Mouse (Mus musculus): ENCODE measurements around the gene Gtf2ird1. TPM values are rescaled to one million over a fixed set of nuclear protein-coding genes. Genes with fewer than 3 reads are reported as not detected.

Gtf2ird1 gene
- polyA plus RNA-seq, 1 experiment from 2014 or later = 85.9 TPM

- Histone ChIP-seq H3K4me1 (replicated peaks; ENCODE audit: control insufficient read depth, insufficient read depth, low read length) (no peaks in the 10 kb centered on the region), H3K9ac (ENCODE audit: low read length) (no peak overlapping the region), H3K36me3 (ENCODE audit: control insufficient read depth, insufficient read depth, low read length) (peaks cover 85% of the 10 kb centered on the region), H3K27ac (ENCODE audit: low read depth) (no peak overlapping the region), H3K4me2 (ENCODE audit: low read length) (no peak overlapping the region), H3K4me3 (ENCODE audit: low read depth, low read length) (no peak overlapping the region), H3K27me3 (replicated peaks; ENCODE audit: control insufficient read depth, insufficient read depth, low read length) (no peaks in the 10 kb centered on the region), H3K9me3 (ENCODE audit: control insufficient read depth, low read length) (no peaks in the 10 kb centered on the region)
- ATAC-seq (replicated peaks; ENCODE audit: low FRiP score, low TSS enrichment, low read depth) = peak; percentile 38; the same call in 1 of the 2 replicates
- DNase-seq (ENCODE audit: low spot score) = no peak
- WGBS = 96% methylated on average over 6 of the region's 6 CpGs
These were observed 46.8 kb downstream of the Gtf2ird1 start for GRCm38 (mm10) chr5:134409606-134410306.

- H3K27ac ChIP-seq (ENCODE audit: low read depth) = no peak overlapping the region
- ATAC-seq (replicated peaks; ENCODE audit: low FRiP score, low TSS enrichment, low read depth) = no peak
- no peaks in the 10 kb centered on the region for H3K4me1 ChIP-seq (replicated peaks; ENCODE audit: control insufficient read depth, insufficient read depth, low read length)
- H3K4me3 ChIP-seq (ENCODE audit: low read depth, low read length) = no peak overlapping the region
- H3K27me3 ChIP-seq (replicated peaks; ENCODE audit: control insufficient read depth, insufficient read depth, low read length) = no peaks in the 10 kb centered on the region
- no peaks in the 10 kb centered on the region for H3K9me3 ChIP-seq (ENCODE audit: control insufficient read depth, low read length)
- no peak overlapping the region for H3K9ac ChIP-seq (ENCODE audit: low read length)
- H3K4me2 ChIP-seq (ENCODE audit: low read length) = no peak overlapping the region
- H3K36me3 ChIP-seq (ENCODE audit: control insufficient read depth, insufficient read depth, low read length) = peaks cover 90% of the 10 kb centered on the region
- no peak for DNase-seq (ENCODE audit: low spot score)
- 82% methylated on average over 5 of the region's 5 CpGs for WGBS
These were observed 48.4 kb downstream of the Gtf2ird1 start for GRCm38 (mm10) chr5:134408119-134408518.

GRCm38 (mm10) chr5:134401841-134402240 is 54.7 kb downstream of the Gtf2ird1 start:
- Histone ChIP-seq H3K9ac (ENCODE audit: low read length) (no peak overlapping the region), H3K4me2 (ENCODE audit: low read length) (no peak overlapping the region), H3K36me3 (ENCODE audit: control insufficient read depth, insufficient read depth, low read length) (peaks cover 94% of the 10 kb centered on the region), H3K4me1 (replicated peaks; ENCODE audit: control insufficient read depth, insufficient read depth, low read length) (no peaks in the 10 kb centered on the region), H3K9me3 (ENCODE audit: control insufficient read depth, low read length) (no peaks in the 10 kb centered on the region), H3K27ac (ENCODE audit: low read depth) (no peak overlapping the region), H3K4me3 (ENCODE audit: low read depth, low read length) (no peak overlapping the region), H3K27me3 (replicated peaks; ENCODE audit: control insufficient read depth, insufficient read depth, low read length) (no peaks in the 10 kb centered on the region)
- WGBS = 97% methylated on average over 18 of the region's 18 CpGs
- no peak for ATAC-seq (replicated peaks; ENCODE audit: low FRiP score, low TSS enrichment, low read depth)
- DNase-seq (ENCODE audit: low spot score) = no peak

- Histone ChIP-seq H3K27me3 (replicated peaks; ENCODE audit: control insufficient read depth, insufficient read depth, low read length) (no peaks in the 10 kb centered on the region), H3K9me3 (ENCODE audit: control insufficient read depth, low read length) (no peaks in the 10 kb centered on the region), H3K4me3 (ENCODE audit: low read depth, low read length) (no peak overlapping the region), H3K4me2 (ENCODE audit: low read length) (no peak overlapping the region), H3K4me1 (replicated peaks; ENCODE audit: control insufficient read depth, insufficient read depth, low read length) (0 out of 2 replicates have a peak, but pooled peaks cover 5% of the 10 kb centered on the region), H3K36me3 (ENCODE audit: control insufficient read depth, insufficient read depth, low read length) (peaks cover 90% of the 10 kb centered on the region), H3K27ac (ENCODE audit: low read depth) (no peak overlapping the region), H3K9ac (ENCODE audit: low read length) (no peak overlapping the region)
- WGBS = 71% methylated on average over 15 of the region's 15 CpGs
- ATAC-seq (replicated peaks; ENCODE audit: low FRiP score, low TSS enrichment, low read depth) (peak; percentile 51), DNase-seq (ENCODE audit: low spot score) (peak; percentile 63)
These were observed 58.9 kb downstream of the Gtf2ird1 start for GRCm38 (mm10) chr5:134397434-134398163.

- H3K4me1 ChIP-seq (replicated peaks; ENCODE audit: control insufficient read depth, insufficient read depth, low read length) = 0 out of 2 replicates have a peak, but pooled peaks cover 5% of the 10 kb centered on the region
- H3K4me3 ChIP-seq (ENCODE audit: low read depth, low read length) = no peak overlapping the region
- 80% methylated on average over 9 of the region's 9 CpGs for WGBS
- no peak for DNase-seq (ENCODE audit: low spot score)
- H3K9ac ChIP-seq (ENCODE audit: low read length) = no peak overlapping the region
- H3K4me2 ChIP-seq (ENCODE audit: low read length) = no peak overlapping the region
- no peaks in the 10 kb centered on the region for H3K9me3 ChIP-seq (ENCODE audit: control insufficient read depth, low read length)
- H3K27ac ChIP-seq (ENCODE audit: low read depth) = no peak overlapping the region
- H3K27me3 ChIP-seq (replicated peaks; ENCODE audit: control insufficient read depth, insufficient read depth, low read length) = no peaks in the 10 kb centered on the region
- ATAC-seq (replicated peaks; ENCODE audit: low FRiP score, low TSS enrichment, low read depth) = no peak
- peaks cover 88% of the 10 kb centered on the region for H3K36me3 ChIP-seq (ENCODE audit: control insufficient read depth, insufficient read depth, low read length)
These were observed 60.0 kb downstream of the Gtf2ird1 start for GRCm38 (mm10) chr5:134396519-134396918.

GRCm38 (mm10) chr5:134394624-134395023 is 61.9 kb downstream of the Gtf2ird1 start:
- 30% methylated on average over 10 of the region's 10 CpGs for WGBS
- no peaks in the 10 kb centered on the region for H3K27me3 ChIP-seq (replicated peaks; ENCODE audit: control insufficient read depth, insufficient read depth, low read length)
- peak overlapping the region; percentile 69 for H3K27ac ChIP-seq (ENCODE audit: low read depth)
- 0 out of 2 replicates have a peak, but pooled peaks cover 5% of the 10 kb centered on the region for H3K4me1 ChIP-seq (replicated peaks; ENCODE audit: control insufficient read depth, insufficient read depth, low read length)
- H3K9ac ChIP-seq (ENCODE audit: low read length) = no peak overlapping the region
- H3K4me3 ChIP-seq (ENCODE audit: low read depth, low read length) = no peak overlapping the region
- H3K9me3 ChIP-seq (ENCODE audit: control insufficient read depth, low read length) = no peaks in the 10 kb centered on the region
- ATAC-seq (replicated peaks; ENCODE audit: low FRiP score, low TSS enrichment, low read depth) (0 out of 2 replicates have a peak, but pooled peaks have one; percentile 25), DNase-seq (ENCODE audit: low spot score) (peak; percentile 74)
- peaks cover 93% of the 10 kb centered on the region for H3K36me3 ChIP-seq (ENCODE audit: control insufficient read depth, insufficient read depth, low read length)
- 0 out of 2 replicates have a peak overlapping the region, but pooled peaks have one; percentile 8 for H3K4me2 ChIP-seq (ENCODE audit: low read length)

- peaks cover 91% of the 10 kb centered on the region for H3K36me3 ChIP-seq (ENCODE audit: control insufficient read depth, insufficient read depth, low read length)
- H3K27ac ChIP-seq (ENCODE audit: low read depth) = no peak overlapping the region
- H3K27me3 ChIP-seq (replicated peaks; ENCODE audit: control insufficient read depth, insufficient read depth, low read length) = no peaks in the 10 kb centered on the region
- DNase-seq (ENCODE audit: low spot score) (no peak), ATAC-seq (replicated peaks; ENCODE audit: low FRiP score, low TSS enrichment, low read depth) (no peak)
- no peak overlapping the region for H3K4me2 ChIP-seq (ENCODE audit: low read length)
- H3K9ac ChIP-seq (ENCODE audit: low read length) = no peak overlapping the region
- no peak overlapping the region for H3K4me3 ChIP-seq (ENCODE audit: low read depth, low read length)
- 0 out of 2 replicates have a peak, but pooled peaks cover 5% of the 10 kb centered on the region for H3K4me1 ChIP-seq (replicated peaks; ENCODE audit: control insufficient read depth, insufficient read depth, low read length)
- WGBS = 69% methylated on average over 6 of the region's 6 CpGs
- no peaks in the 10 kb centered on the region for H3K9me3 ChIP-seq (ENCODE audit: control insufficient read depth, low read length)
These were observed 62.9 kb downstream of the Gtf2ird1 start for GRCm38 (mm10) chr5:134393624-134394023.

- Histone ChIP-seq H3K9ac (ENCODE audit: low read length) (no peak overlapping the region), H3K4me3 (ENCODE audit: low read depth, low read length) (no peak overlapping the region), H3K36me3 (ENCODE audit: control insufficient read depth, insufficient read depth, low read length) (peaks cover 95% of the 10 kb centered on the region), H3K27ac (ENCODE audit: low read depth) (no peak overlapping the region), H3K27me3 (replicated peaks; ENCODE audit: control insufficient read depth, insufficient read depth, low read length) (no peaks in the 10 kb centered on the region), H3K4me2 (ENCODE audit: low read length) (no peak overlapping the region), H3K4me1 (replicated peaks; ENCODE audit: control insufficient read depth, insufficient read depth, low read length) (no peaks in the 10 kb centered on the region), H3K9me3 (ENCODE audit: control insufficient read depth, low read length) (0 out of 2 replicates have a peak, but pooled peaks cover 6% of the 10 kb centered on the region)
- ATAC-seq (replicated peaks; ENCODE audit: low FRiP score, low TSS enrichment, low read depth) (no peak), DNase-seq (ENCODE audit: low spot score) (peak; percentile 88)
- 80% methylated on average over 2 of the region's 2 CpGs for WGBS
These were observed 71.4 kb downstream of the Gtf2ird1 start for GRCm38 (mm10) chr5:134385106-134385505.
